Mouse (Mus musculus): ENCODE results near the gene Yeats2.

The Yeats2 gene

GRCm38 (mm10) chr16:20191161-20191882, 50.5 kb downstream of the Yeats2 start:
- DNase-seq (ENCODE audit: low spot score in 2 of 2) = no peak

- no peak for DNase-seq (ENCODE audit: low spot score in 2 of 2)
Measured at GRCm38 (mm10) chr16:20192043-20192442, 51.2 kb downstream of the Yeats2 start.

DNA sequence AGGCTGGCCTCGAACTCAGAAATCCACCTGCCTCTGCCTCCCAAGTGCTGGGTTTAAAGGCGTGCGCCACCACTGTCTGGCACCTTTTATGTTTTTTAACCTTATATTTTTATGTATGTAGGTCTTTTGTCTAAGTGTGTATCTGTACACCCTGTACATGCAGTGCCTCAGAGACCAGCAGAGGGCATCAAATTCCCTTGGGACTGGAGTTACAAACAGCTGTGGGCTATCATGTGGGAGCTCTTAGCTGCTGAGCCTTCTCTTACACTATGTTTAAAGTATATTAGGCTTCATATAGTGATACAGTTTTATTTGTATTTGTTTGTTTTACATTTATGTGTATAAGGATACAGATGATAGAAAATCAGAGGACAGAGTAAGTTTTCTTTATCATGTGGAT, 54.7 kb downstream of the Yeats2 start:
- no peak for DNase-seq (ENCODE audit: low spot score in 2 of 2)

GRCm38 (mm10) chr16:20196962-20197361, 56.1 kb downstream of the Yeats2 start:
- no peak for DNase-seq (ENCODE audit: low spot score in 2 of 2)

DNA sequence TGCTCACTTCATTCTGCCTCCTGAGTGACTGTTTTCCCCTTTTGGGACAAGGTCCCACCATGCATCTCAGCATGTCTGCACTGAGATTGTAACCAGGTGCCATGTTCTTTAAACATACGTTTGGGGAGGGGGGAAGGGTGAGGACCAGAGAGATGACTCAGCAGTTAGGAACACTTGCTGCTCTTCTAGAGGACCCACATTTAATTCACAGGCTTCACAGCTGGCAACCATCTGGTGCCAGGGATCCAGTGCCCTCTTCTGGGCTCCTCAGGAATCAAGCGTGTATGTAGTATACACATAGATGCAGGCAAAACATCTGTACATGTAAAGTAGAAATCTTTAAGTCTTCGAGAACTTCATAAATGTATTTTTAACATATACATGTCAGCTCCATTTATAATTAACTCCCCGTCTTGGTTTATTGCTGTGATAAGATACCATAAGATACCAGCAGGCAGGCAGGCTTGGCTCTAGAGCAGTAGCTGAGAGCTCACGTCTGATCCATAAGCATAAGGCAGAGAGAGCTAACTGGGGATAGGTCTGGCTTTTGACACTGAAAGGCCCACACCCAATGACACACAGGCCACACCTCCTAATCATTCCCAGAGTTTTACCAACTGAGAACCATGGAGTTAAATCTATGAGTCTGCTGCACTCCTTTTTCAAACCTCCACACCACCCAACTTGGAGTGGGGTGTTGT, 58.8 kb downstream of the Yeats2 start:
- DNase-seq (ENCODE audit: low spot score in 2 of 2) = no peak

DNA sequence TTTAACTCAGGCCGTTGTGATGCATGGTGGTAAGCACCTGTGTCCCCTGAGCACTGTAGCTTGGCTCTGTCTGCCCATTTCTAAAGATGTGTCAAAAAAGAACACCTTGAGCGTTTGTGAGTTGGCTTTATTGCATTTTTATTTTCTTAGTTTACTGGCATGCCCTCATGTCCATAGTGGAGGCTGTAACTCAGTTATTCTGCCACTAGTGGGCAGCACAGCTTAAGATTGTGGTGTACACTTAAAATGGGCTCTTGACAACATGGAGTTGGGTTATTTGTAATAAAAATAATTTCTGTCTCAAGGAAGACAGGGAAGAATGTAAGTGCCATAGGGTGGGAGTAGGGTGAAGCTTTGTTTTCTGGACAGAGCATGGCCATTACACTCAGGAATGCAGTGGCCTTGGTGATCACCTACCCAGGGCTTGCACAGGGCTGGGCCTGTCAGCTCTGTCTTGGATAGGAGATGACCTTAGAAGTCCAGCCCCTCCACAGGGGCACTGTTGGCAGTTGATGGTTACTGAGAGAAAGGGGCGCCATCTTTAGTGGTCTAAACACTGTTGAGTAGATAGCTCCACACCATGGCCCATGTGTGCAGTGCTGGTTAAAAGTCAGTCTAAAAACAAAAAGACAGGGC, 72.8 kb downstream of the Yeats2 start:
- DNase-seq (ENCODE audit: low spot score in 2 of 2) = peak in 1 of 2 experiments; percentile 60

GRCm38 (mm10) chr16:20222726-20223125, 81.9 kb downstream of the Yeats2 start:
- DNase-seq (ENCODE audit: low spot score in 2 of 2) = no peak

- no peak for DNase-seq (ENCODE audit: low spot score in 2 of 2)
Measured at GRCm38 (mm10) chr16:20226676-20227075, 85.8 kb downstream of the Yeats2 start.

DNA sequence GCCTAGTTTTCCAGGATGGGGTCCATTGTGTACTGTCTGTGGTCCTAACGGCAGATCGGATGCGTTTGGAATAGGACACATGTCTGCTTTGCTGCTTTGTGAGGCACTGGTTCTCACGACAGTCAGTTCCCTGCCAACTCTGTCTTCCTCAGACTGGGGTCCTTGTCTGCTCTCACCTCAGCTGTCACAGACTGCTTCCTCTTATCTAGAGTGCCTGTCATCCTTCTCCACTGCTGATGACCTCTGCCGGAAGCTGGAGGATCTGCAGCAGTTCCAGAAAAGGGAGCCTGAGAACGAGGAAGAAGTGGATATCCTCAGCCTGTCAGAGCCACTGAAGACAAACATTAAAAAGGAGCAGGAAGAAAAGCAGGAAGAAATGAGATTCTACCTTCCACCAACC, 86.6 kb downstream of the Yeats2 start:
- DNase-seq (ENCODE audit: low spot score in 2 of 2) = no peak

DNA sequence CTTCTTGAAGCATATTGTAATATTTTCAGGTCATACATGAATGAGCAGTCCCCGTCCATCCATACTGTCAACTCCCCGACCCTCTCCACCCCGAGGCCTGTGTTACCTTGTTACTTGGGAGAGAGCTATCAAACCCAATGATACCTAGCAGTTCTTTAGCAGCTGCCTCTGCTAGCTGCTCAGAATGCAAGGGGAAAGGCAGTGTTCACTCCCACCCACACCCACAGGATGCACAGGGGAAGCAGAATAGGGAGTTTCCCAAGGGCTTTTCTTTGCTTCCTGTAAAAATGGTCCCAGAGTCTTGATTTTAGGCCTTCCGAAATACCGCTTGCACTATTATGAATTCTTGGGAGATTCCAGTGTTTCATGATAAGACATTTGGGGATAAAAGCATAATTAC, 87.3 kb downstream of the Yeats2 start:
- DNase-seq (ENCODE audit: low spot score in 2 of 2) = no peak

- no peak for DNase-seq (ENCODE audit: low spot score in 2 of 2)
Measured at GRCm38 (mm10) chr16:20234406-20234805, 93.5 kb downstream of the Yeats2 start.

DNA sequence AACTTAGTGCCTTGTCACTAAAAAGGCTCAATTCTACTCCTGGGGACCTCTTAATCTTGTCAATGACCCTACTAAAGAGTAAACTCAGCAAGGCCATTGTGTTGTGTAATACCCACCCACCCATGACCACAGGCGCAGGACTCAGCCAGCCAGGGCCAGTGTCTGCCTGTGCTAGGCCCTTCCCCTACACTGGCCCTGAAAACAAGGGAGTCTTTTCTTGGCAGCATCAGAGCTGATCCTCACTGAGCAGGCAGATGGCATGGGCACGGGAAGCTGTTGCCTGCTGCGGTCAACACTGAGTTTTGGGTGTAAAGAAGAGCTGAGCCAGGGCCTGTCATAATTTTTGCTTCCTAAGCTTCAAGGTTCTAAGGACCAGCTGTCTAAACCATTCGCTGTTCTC, 96.6 kb downstream of the Yeats2 start:
- peak in 1 of 2 experiments; percentile 63 for DNase-seq (ENCODE audit: low spot score in 2 of 2)

GRCm38 (mm10) chr16:20238646-20239045, 97.8 kb downstream of the Yeats2 start:
- DNase-seq (ENCODE audit: low spot score in 2 of 2) = no peak

GRCm38 (mm10) chr16:20240468-20241414, 99.9 kb downstream of the Yeats2 start, which contains the start of gene Map6d1:
TSS of gene Map6d1 (minus strand) at chr16:20241358.
- no peak for DNase-seq (ENCODE audit: low spot score in 2 of 2)

DNA sequence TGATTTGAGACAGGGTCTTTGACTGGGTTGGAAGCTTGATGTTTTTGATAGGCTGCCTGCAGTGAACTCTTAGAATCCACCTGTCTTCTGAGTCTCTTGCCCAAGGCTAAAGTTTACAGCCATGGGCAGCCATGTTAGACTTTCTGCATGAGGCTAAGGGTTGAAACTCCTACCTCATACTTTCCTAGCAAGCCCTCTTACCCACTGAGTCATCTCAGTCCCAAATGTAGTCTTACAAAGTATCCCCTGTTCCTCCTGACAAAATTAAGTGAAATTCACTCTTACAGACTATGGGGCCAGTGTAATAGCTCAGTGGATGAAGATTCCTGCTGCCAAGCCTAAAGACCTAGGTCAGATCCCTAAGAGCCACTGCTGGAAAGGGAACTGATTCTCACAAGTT, 106.2 kb downstream of the Yeats2 start:
- DNase-seq (ENCODE audit: low spot score in 2 of 2) = no peak

- DNase-seq (ENCODE audit: low spot score in 2 of 2) = no peak
Measured at GRCm38 (mm10) chr16:20248442-20249174, 107.7 kb downstream of the Yeats2 start.

DNA sequence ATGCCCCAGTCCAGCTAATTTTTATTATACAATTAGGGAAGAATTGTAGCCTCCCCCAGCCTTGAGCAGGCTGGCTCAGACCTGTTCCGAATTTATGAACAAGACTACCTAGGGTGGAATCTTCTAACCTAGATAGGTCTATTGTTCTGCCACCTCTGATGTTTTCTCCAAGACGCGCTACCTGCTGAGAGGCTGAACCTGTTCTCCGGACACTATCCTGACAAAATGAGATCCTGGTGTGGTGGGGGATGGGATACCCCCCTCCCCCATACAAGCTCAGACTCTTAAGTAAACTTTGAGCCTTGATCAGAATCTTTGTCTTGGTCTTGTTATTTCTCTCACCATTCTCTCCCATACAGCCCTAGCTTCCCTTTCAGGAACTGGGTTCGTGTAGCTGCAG, 117.1 kb downstream of the Yeats2 start:
- DNase-seq (ENCODE audit: low spot score in 2 of 2) = no peak

GRCm38 (mm10) chr16:20265089-20265488, 124.2 kb downstream of the Yeats2 start:
- DNase-seq (ENCODE audit: low spot score in 2 of 2) = no peak

- no peak for DNase-seq (ENCODE audit: low spot score in 2 of 2)
Measured at GRCm38 (mm10) chr16:20271339-20271738, 130.5 kb downstream of the Yeats2 start.

GRCm38 (mm10) chr16:20272994-20273393, 132.1 kb downstream of the Yeats2 start:
- DNase-seq (ENCODE audit: low spot score in 2 of 2) = no peak

DNA sequence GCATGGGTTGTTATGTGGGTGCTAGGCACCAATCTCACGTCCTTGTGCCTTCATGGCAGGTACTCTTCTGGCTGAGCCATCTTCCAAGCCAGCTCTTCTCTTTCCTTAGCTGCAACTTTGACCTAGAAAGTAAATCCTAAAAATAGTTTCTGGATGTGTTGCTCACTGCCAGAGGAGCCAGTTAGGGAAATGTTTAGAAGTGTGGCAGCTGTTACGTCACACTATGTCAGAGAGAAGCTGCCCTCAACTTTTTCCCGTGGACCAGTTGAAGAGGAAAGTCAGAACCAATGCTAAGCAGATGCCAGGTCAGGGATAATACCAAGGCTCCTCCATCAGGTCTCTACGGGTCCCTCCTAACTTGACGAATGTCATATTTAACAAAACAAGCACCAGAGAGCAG, 138.5 kb downstream of the Yeats2 start:
- DNase-seq (ENCODE audit: low spot score in 2 of 2) = no peak

All from left cerebral cortex, adult 9 months (tissue).